Mouse (Mus musculus) myocyte (in vitro differentiated cells): ENCODE results near the gene Enah.

ENCODE experiments used
- CEBPB ChIP-seq: IDR thresholded peaks from 2 replicates; pipeline ENCODE4 v1.6.1; 2011; ENCODE audit warnings: mild to moderate bottlenecking, moderate library complexity; ENCODE audit not compliant: poor library complexity, insufficient read depth, severe bottlenecking
- E2F4 ChIP-seq: IDR thresholded peaks from one replicate; pipeline ENCODE4 v1.6.1; 2011; ENCODE audit warnings: mild to moderate bottlenecking, control low read depth, moderate library complexity; ENCODE audit not compliant: insufficient read depth
- MYOD1 ChIP-seq, 3 experiments: IDR thresholded peaks; one replicate each; pipeline ENCODE4 v1.6.1; 2011; ENCODE audit warnings: control low read depth in 2 of 3, low read depth in 2 of 3, mild to moderate bottlenecking in 2 of 3, moderate library complexity in 1 of 3; ENCODE audit not compliant: insufficient read length in 2 of 3, control insufficient read depth in 1 of 3
- POLR2A ChIP-seq: IDR thresholded peaks from one replicate; pipeline ENCODE4 v1.6.1; 2011; ENCODE audit warnings: low read depth, mild to moderate bottlenecking, control low read depth, moderate library complexity; ENCODE audit not compliant: insufficient read length
- POLR2AphosphoS2 ChIP-seq: IDR thresholded peaks from one replicate; pipeline ENCODE4 v1.6.1; 2011; ENCODE audit warnings: low read depth, control low read depth; ENCODE audit not compliant: insufficient read length
- REST ChIP-seq: IDR thresholded peaks from one replicate; pipeline ENCODE4 v1.6.1; 2011; ENCODE audit warnings: mild to moderate bottlenecking, control low read depth, moderate library complexity; ENCODE audit not compliant: insufficient read depth, insufficient read length
- TCF3 ChIP-seq: IDR thresholded peaks from one replicate; pipeline ENCODE4 v1.6.1; 2011; ENCODE audit warnings: low read depth, control low read depth; ENCODE audit not compliant: insufficient read length

GRCm38 (mm10) chr1:182068136-182068535 is 48.3 kb upstream of the Enah start:
- TF ChIP-seq POLR2AphosphoS2 = no peak
- TF ChIP-seq POLR2A = no peak
- TF ChIP-seq E2F4 = no peak
- TF ChIP-seq CEBPB = no peak
- TF ChIP-seq REST = no peak
- no peak for TF ChIP-seq MYOD1 (IDR thresholded peaks at IDR 0.05; ENCODE audit: control insufficient read depth in 1 of 3, insufficient read length in 2 of 3, low read depth in 2 of 3)
- no peak for TF ChIP-seq TCF3
